Mouse (Mus musculus): ENCODE results near the gene Kif2c.

Kif2c gene

DNA sequence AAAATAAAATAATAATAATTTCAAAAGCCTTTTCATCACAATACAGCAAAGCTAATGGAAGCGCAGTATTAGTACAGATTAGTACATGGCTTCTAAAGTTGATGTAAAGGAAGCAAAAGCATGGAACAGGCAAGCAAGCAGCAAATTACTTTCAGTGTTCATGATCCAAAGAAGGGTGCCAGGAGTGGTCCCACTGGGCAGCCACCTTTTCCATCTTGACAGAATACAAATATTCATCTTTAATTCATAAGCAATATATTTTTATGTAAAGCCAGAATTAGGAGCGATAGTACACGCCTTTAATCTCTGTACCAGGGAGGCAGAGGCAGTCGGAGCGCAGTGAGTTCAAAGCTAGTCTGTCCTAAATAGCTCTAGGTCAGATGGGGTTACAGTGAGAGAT lies 62.8 kb downstream of the Kif2c start:
- DNase-seq (ENCODE audit: low spot score) = no peak

DNA sequence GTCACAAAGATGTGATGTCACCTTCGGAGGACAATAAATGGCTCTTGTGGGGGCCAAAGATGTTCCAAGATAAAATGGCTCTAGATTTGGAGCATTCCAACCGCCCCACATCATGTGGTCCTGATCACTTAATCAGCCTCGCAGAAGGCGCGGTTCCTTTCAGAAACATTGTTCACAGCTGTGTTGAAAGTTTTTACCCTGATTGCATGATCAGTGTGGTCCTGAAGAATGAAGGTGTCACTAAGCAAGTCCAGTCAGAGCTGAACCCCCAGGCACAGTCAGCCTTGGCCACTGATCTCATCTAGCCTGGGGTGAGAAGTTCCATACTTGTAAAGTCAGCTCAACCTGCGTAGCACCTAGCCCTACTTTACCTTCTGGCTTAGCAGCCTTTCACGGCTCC lies 64.5 kb downstream of the Kif2c start:
- DNase-seq (ENCODE audit: low spot score) = no peak

DNA sequence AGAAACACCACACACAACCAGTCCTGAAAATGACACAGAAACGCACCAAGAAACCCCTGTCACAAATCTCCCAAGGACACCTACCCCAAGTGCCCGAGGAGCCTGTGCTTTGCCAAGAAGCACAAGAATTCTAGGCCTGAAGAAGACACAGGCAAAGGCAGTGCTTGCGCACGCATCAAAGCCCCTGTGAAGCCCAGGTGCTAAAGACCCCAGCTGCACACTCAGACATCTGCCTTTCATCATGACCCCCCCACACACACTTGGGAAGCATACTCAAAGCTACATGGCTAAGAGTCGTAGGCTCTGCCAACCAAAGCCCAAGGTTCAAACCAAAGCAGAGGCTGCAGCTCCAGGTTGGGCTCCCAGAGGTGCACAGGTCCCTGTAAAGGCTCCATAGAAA lies 66.8 kb downstream of the Kif2c start:
- no peak for DNase-seq (ENCODE audit: low spot score)

DNA sequence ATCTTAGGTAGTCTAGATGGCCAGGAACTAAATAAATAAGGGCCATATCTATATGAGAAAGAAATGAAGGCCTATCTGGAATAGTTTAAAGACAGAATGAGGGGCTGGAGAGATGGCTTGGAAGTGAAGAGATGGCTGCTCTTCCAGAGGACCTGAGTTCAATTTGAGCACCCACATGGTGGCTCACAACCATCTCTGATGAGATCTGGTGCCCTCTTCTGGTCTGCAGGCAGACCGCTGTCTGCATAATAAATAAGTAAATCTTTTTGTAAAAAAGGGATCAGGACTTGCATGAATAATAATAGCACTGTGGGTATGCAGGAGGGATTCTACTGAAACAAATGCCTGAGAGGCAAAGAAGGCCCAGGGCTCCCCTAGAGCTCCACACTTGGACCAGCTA lies 69.2 kb downstream of the Kif2c start:
- no peak for DNase-seq (ENCODE audit: low spot score)

DNA sequence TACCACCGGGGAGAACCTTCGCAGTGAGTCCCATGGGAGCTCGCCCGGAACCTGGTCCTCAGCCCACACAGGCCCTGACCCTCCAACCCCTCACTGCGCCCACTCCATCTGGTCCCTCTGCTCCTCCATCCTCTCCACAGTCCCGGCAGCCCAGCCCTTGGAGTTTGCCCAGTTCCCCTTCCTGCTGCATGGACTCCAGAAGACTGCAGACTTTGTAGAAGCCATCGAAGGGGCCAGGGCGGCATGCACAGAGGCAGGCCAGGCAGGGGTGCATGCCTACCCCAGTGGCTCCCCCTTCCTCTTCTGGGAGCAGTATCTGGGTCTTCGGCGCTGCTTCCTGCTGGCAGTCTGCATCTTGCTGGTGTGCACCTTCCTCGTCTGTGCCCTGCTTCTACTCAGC lies 71.5 kb downstream of the Kif2c start:
- no peak for DNase-seq (ENCODE audit: low spot score)

DNA sequence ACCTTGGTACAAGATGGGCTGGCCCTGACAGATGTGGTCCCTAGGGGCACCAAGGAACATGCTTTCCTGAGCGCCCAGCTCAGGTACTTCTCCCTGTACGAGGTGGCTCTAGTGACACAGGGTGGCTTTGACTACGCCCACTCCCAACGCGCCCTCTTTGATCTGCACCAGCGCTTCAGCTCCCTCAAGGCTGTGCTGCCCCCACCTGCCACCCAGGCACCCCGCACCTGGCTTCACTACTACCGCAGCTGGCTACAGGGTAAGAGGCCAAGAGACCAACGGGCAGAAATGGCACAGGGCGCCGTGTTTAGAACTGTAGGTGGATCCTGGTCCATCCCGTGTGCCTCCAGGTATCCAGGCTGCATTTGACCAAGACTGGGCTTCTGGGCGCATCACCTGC lies 72.2 kb downstream of the Kif2c start:
- no peak for DNase-seq (ENCODE audit: low spot score)

Measured in left cerebral cortex, adult 11 months (tissue).